Mouse (Mus musculus) ZHBTc4 (cell line): ENCODE data around the gene Taar5.
A peak's percentile ranks its signal among the peaks of the same experiment; 100 is the strongest.

Experiments
- DNase-seq: peaks from one replicate; pipeline ENCODE4 v3.0.0-alpha.2; 2011; ENCODE audit warnings: low read depth, low spot score

Gene Taar5

GRCm38 (mm10) chr10:23970656-23971165 is at the start of gene Taar5:
Gene Taar5 (plus strand): TSS chr10:23970706.
- DNase-seq = no peak

- DNase-seq = no peak
Measured at GRCm38 (mm10) chr10:23922468-23922867, 48.0 kb upstream of the Taar5 start.

- no peak for DNase-seq
Measured at GRCm38 (mm10) chr10:23923941-23924340, 46.6 kb upstream of the Taar5 start.

GRCm38 (mm10) chr10:23937613-23938012 is 32.9 kb upstream of the Taar5 start:
- DNase-seq = peak; percentile 64

GRCm38 (mm10) chr10:23938312-23938711 is 32.2 kb upstream of the Taar5 start, which contains the start of gene Taar2:
Gene Taar2 (plus strand): TSS chr10:23938572.
- peak; percentile 22 for DNase-seq

GRCm38 (mm10) chr10:23942465-23942864 is 28.0 kb upstream of the Taar5 start:
- peak; percentile 87 for DNase-seq

- DNase-seq = no peak
Measured at GRCm38 (mm10) chr10:23948026-23948425, 22.5 kb upstream of the Taar5 start.

- no peak for DNase-seq
Measured at GRCm38 (mm10) chr10:23949508-23950005, 20.9 kb upstream of the Taar5 start, which contains the start of gene Taar3. Gene Taar3 (plus strand): TSS chr10:23949558.

GRCm38 (mm10) chr10:23951714-23952113 is 18.8 kb upstream of the Taar5 start:
- no peak for DNase-seq

- no peak for DNase-seq
Measured at GRCm38 (mm10) chr10:23959071-23959470, 11.4 kb upstream of the Taar5 start.

- no peak for DNase-seq
Measured at GRCm38 (mm10) chr10:23960444-23960915, 10.0 kb upstream of the Taar5 start, which contains the start of gene Taar4. Gene Taar4 (plus strand): TSS chr10:23960494.

GRCm38 (mm10) chr10:23963444-23963843 is 7.1 kb upstream of the Taar5 start:
- no peak for DNase-seq

- no peak for DNase-seq
Measured at GRCm38 (mm10) chr10:23964921-23965610, 5.4 kb upstream of the Taar5 start.

- no peak for DNase-seq
Measured at GRCm38 (mm10) chr10:23971256-23971655, 750 bp downstream of the Taar5 start.

GRCm38 (mm10) chr10:23977958-23978357 is 7.5 kb downstream of the Taar5 start:
- DNase-seq = peak; percentile 90

GRCm38 (mm10) chr10:23978901-23979705 is 8.6 kb downstream of the Taar5 start:
- peak; percentile 95 for DNase-seq

- DNase-seq = no peak
Measured at GRCm38 (mm10) chr10:23985546-23985945, 15.0 kb downstream of the Taar5 start, which contains the start of gene Taar6. Gene Taar6 (minus strand): TSS chr10:23985646.

GRCm38 (mm10) chr10:23986419-23986818 is 15.9 kb downstream of the Taar5 start:
- no peak for DNase-seq

GRCm38 (mm10) chr10:23993381-23993780 is 22.9 kb downstream of the Taar5 start, which contains the start of gene Taar7a:
Gene Taar7a (minus strand): TSS chr10:23993481.
- no peak for DNase-seq

- no peak for DNase-seq
Measured at GRCm38 (mm10) chr10:23999639-24000038, 29.1 kb downstream of the Taar5 start, which contains the start of gene Taar7b. Gene Taar7b (plus strand): TSS chr10:23999939.

GRCm38 (mm10) chr10:24006442-24006841 is 35.9 kb downstream of the Taar5 start:
- no peak for DNase-seq

- DNase-seq = peak; percentile 21
Measured at GRCm38 (mm10) chr10:24007034-24007433, 36.5 kb downstream of the Taar5 start.
